Mouse (Mus musculus) C2C12 (cell line): ENCODE data around the gene Tspan4. TPM values are rescaled to one million over a fixed set of nuclear protein-coding genes. Genes with fewer than 3 reads are reported as not detected.
A peak's percentile ranks its signal among the peaks of the same experiment; 100 is the strongest.

Source experiments
- H3K27me3 ChIP-seq: one replicate; pipeline ENCODE4 v1.6.1; 2011; ENCODE audit not compliant: control insufficient read depth, insufficient read depth, insufficient read length
- H3K36me3 ChIP-seq: one replicate; pipeline ENCODE4 v1.6.1; 2011; ENCODE audit not compliant: control insufficient read depth, insufficient read depth
- H3K4me3 ChIP-seq: one replicate; pipeline ENCODE4 v1.5.1; 2011; ENCODE audit warnings: mild to moderate bottlenecking, control low read depth; ENCODE audit not compliant: poor library complexity, insufficient read depth, severe bottlenecking
- H3K79me2 ChIP-seq: one replicate; pipeline ENCODE4 v1.6.1; 2011; ENCODE audit not compliant: control insufficient read depth, insufficient read depth
- H3K79me3 ChIP-seq: one replicate; pipeline ENCODE4 v1.6.1; 2011; ENCODE audit warnings: low read depth, control low read depth
- H3ac ChIP-seq: one replicate; pipeline ENCODE3; 2011; ENCODE audit warnings: low read depth; ENCODE audit not compliant: control insufficient read depth, insufficient read length
- CEBPB ChIP-seq: IDR thresholded peaks from one replicate; pipeline ENCODE4 v1.6.1; 2011; ENCODE audit warnings: low read depth, mild to moderate bottlenecking, control low read depth, moderate library complexity
- CTCF ChIP-seq: IDR thresholded peaks from one replicate; pipeline ENCODE4 v1.5.1; 2011; ENCODE audit not compliant: control insufficient read depth, insufficient read depth, insufficient read length
- FOSL1 ChIP-seq: IDR thresholded peaks from one replicate; pipeline ENCODE4 v1.8.0; 2011; ENCODE audit warnings: mild to moderate bottlenecking, low read length; ENCODE audit not compliant: poor library complexity, insufficient read depth, severe bottlenecking
- MAX ChIP-seq: IDR thresholded peaks from one replicate; pipeline ENCODE4 v1.6.1; 2011; ENCODE audit warnings: mild to moderate bottlenecking, control low read depth
- MYOD1 ChIP-seq: IDR thresholded peaks from one replicate; pipeline ENCODE4 v1.6.1; 2011; ENCODE audit warnings: low read depth; ENCODE audit not compliant: control insufficient read depth, insufficient read length
- MYOG ChIP-seq: IDR thresholded peaks from one replicate; pipeline ENCODE4 v1.6.1; 2011; ENCODE audit not compliant: control insufficient read depth, insufficient read length; ENCODE audit errors: extremely low read depth
- USF1 ChIP-seq: IDR thresholded peaks from one replicate; pipeline ENCODE4 v1.6.1; 2011; ENCODE audit warnings: low read depth, mild to moderate bottlenecking, control low read depth, moderate library complexity
- polyA plus RNA-seq: library from polyadenylated mRNA; unstranded; fragments of >200 nt; fragmentation: generic; extraction: Trizol; gene quantifications from one replicate; pipeline ENCODE4 v1.2.1, GENCODE M21; 2012; ENCODE audit warnings: missing spikeins

Tspan4 gene
- polyA plus RNA-seq, 1 experiment = 278 TPM

DNA sequence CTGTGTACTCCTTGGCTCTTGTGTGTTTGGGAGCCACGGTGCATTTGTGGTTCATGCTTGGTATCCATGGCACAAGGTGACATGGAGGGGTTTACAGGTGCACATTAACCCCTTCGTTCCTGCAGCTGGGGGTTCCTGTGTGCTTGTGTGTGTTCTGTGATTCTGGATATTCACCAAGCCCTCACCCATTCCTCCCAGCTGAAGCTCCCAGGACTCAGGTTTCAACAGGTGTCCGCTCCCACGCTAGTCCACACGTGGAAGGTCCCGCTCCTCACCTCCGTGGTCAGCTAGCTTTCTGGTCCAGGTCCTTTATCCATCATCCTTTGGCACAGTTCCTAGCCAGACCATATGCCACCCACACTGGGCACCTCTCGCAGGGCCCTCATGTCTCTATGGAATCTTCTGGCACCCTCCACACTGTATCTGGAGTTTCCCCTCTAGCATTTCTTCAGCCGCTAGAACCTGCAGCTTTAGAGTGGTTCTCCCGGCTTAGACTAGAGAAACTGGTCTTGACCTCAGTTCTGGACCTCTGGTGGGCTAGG is 8.4 kb upstream of the Tspan4 start:
- H3K79me3 ChIP-seq = peaks cover 22% of the 10 kb centered on the region
- H3K79me2 ChIP-seq = peaks cover 51% of the 10 kb centered on the region
- H3K36me3 ChIP-seq = peaks cover 21% of the 10 kb centered on the region
- H3K4me3 ChIP-seq = peak overlapping the region; percentile 69
- H3K27me3 ChIP-seq = no peaks in the 10 kb centered on the region
- peak overlapping the region; percentile 53 for H3ac ChIP-seq
- TF ChIP-seq MYOD1 (no peak), MAX (no peak), CTCF (no peak), USF1 (no peak), CEBPB (no peak), MYOG (no peak), FOSL1 (no peak)

DNA sequence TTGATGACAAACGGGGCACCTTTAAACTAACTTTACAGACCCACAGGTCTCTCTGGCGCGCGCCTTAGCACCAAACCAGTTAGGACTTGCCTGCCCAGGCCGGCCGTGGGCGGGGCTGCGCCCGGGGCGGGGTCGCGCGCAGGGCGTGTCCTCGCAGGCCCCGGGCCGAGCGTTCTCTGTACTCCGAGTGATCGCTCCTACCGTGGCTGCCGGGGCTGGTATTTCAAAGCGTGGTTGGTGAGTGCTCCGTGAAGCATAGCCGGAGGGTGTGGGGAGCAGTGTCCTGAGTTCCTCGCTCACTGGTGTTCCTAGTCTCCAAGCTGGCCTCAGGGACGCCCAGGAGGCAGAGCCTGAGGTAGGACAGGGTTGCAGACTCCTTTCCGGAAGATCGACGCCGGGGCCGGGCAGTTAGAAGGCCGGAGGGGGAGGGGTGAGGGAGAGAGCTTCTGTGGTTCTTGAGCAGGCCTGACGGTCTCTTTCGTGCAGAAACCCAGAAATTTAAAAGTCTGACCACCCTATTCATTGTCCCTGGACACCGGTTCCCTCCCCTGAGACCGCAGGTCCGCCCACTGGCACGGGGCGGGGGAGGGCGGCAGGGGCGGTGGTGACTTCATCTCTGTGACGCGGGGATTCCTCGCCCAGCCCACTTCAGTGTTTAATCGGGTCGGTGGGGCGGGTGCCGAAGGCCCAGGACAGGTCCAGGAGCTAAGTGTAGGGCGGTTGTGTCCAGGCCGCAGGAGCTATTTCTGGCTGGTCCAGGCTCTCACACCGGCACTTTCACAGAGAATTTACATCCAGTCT is 7.6 kb upstream of the Tspan4 start, which contains the start of gene Cd151:
Gene Cd151 (plus strand): TSS at position 163 of the 801 bp plus-strand sequence.
- Histone ChIP-seq H3K4me3 (peak within 1 kb of the TSS; percentile 69), H3K27me3 (no peaks in the 10 kb centered on the region), H3K79me3 (peaks cover 22% of the 10 kb centered on the region), H3K36me3 (peaks cover 27% of the 10 kb centered on the region), H3K79me2 (peaks cover 55% of the 10 kb centered on the region), H3ac (peak within 1 kb of the TSS; percentile 97)
- TF ChIP-seq USF1 (no peak), MAX (peak; percentile 29)

- Histone ChIP-seq H3K36me3 (peaks cover 33% of the 10 kb centered on the region), H3ac (peak overlapping the region; percentile 44), H3K27me3 (no peaks in the 10 kb centered on the region), H3K4me3 (peak overlapping the region; percentile 69), H3K79me3 (peaks cover 27% of the 10 kb centered on the region), H3K79me2 (peaks cover 62% of the 10 kb centered on the region)
- TF ChIP-seq CEBPB (no peak), MYOG (no peak), USF1 (no peak), FOSL1 (no peak), CTCF (no peak), MAX (no peak), MYOD1 (no peak)
Measured at GRCm38 (mm10) chr7:141468164-141468521, 6.9 kb upstream of the Tspan4 start.

DNA sequence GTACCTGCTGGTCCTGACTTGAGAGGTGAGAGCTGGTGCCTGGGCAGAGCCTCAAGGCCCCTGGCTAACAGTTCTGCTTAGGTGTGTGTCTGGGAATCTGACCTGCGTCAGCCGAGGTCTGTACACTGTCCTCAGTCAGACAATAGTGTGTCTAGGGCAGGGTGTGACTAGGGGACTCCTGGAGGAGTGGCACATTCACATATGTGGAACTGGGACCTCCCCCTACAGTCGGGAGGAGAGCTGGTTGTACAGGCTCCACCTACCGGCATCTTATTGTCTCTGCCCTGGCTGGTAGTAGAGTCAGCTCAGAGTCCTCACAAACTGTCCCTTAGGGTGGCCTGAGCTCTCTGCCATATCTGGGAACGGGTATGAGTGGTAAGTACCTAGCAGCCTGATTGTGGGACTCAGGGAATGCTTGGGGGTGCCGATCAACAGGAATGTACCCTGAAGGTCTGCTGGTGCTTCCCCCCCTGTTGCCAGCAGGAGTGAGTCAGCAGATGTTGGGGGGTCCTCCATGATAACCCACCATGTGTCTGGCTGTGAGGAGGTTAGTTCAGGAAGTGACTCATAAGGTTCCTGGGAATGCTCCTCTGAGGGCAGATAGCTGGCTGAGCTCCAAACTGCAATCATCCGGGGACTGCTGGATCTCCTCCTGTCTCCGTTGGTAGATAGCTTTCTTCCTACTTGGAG is 6.4 kb upstream of the Tspan4 start:
- TF ChIP-seq MYOG = no peak
- TF ChIP-seq MAX = peak; percentile 60
- TF ChIP-seq FOSL1 = peak; percentile 46
- peak; percentile 47 for TF ChIP-seq MYOD1
- peaks cover 30% of the 10 kb centered on the region for H3K79me3 ChIP-seq
- H3K27me3 ChIP-seq = no peaks in the 10 kb centered on the region
- peaks cover 33% of the 10 kb centered on the region for H3K36me3 ChIP-seq
- peaks cover 67% of the 10 kb centered on the region for H3K79me2 ChIP-seq
- peak overlapping the region; percentile 69 for H3K4me3 ChIP-seq
- H3ac ChIP-seq = peak overlapping the region; percentile 44

DNA sequence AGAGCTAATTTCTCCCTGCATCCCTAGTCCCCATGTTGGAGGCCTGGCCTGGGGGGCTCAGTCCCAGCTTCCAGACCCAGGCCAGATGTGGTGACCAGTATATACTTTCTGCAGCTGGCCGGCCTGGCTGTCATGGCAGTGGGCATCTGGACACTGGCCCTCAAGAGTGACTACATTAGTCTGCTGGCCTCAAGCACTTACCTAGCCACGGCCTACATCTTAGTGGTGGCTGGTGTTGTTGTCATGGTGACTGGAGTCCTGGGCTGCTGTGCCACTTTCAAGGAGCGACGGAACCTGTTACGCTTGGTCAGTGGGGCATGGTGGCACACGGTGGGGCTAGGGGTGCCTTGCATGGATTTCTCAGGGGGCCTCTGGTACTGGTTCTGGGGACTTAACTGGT is 5.7 kb upstream of the Tspan4 start:
- TF ChIP-seq MAX (no peak), MYOD1 (no peak), CTCF (no peak), MYOG (no peak), FOSL1 (no peak), CEBPB (no peak), USF1 (no peak)
- H3K79me3 ChIP-seq = peaks cover 35% of the 10 kb centered on the region
- H3K4me3 ChIP-seq = peak overlapping the region; percentile 31
- H3ac ChIP-seq = peak overlapping the region; percentile 21
- H3K27me3 ChIP-seq = no peaks in the 10 kb centered on the region
- peaks cover 74% of the 10 kb centered on the region for H3K79me2 ChIP-seq
- peaks cover 33% of the 10 kb centered on the region for H3K36me3 ChIP-seq
